Mouse (Mus musculus): ENCODE measurements around the gene Neurog3. TPM values are rescaled to one million over a fixed set of nuclear protein-coding genes. Genes with fewer than 3 reads are reported as not detected.

Gene Neurog3
- not detected for total RNA-seq (2021)
- long read RNA-seq, experiment 1, result 0 reads
- long read RNA-seq, experiment 2, result 0 reads

DNA sequence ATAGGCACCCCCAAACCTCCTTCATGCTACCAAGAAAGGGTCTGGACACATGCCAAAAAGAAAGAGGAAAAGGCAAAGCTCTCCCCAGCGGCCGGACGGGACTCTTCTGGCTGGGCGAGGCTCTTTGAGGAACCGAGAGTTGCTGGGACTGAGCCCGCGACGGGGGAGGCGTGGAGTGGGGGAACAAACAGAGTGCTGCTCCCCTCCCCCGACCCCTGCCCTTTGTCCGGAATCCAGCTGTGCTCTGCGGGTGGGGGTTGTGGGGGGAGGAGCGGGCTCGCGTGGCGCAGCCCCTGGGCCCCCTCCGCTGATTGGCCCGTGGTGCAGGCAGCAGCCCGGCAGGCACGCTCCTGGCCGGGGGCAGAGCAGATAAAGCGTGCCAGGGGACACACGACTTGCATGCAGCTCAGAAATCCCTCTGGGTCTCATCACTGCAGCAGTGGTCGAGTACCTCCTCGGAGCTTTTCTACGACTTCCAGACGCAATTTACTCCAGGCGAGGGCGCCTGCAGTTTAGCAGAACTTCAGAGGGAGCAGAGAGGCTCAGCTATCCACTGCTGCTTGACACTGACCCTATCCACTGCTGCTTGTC, at the start of gene Neurog3:
Neurog3 (plus strand) TSS at position 400 of the 591 bp plus-strand sequence.
- no peak for DNase-seq (ENCODE audit: low spot score in 2 of 2)

DNA sequence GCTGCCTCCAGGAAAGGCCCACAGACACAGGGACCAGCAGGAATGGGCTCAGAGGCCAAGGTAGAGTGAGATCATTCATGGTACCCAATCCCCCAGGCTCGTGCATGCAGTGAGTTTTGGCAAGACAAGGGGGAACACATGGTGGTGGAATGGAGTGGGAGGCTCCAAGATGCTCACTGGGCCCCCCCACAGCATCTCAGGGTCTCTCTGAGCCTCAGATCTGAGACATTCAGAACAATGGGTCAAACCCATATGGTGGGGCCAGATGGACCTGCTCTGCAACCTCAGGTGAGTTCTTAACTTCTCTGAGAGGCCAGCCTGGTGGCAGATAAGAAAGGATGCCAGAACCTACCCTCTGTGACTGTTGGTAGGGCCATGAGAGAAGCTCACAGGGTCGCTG, 46.8 kb upstream of the Neurog3 start:
- DNase-seq (ENCODE audit: low spot score in 2 of 2), result peak in 1 of 2 experiments; percentile 58

DNA sequence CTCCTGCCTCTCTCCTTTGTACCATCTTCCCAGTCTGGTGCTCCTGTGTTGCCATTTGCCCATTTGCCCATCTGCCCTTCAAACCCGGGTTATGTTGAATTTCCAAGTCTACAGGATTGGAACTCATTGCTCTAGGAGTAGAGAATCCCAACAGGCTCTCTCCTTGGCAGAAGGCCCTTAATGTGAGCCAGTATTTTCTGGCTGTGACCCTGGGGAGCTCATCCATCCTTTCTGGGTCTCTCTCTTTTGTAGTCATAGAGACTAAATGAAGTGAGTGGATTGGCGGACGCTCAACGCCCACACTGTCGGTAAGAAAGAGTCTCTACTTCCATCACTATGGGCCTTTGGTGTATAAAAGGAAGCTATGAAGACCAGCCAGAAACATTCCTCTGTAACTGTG, 46.1 kb upstream of the Neurog3 start:
- DNase-seq (ENCODE audit: low spot score in 2 of 2), result peak in 1 of 2 experiments; percentile 62

DNA sequence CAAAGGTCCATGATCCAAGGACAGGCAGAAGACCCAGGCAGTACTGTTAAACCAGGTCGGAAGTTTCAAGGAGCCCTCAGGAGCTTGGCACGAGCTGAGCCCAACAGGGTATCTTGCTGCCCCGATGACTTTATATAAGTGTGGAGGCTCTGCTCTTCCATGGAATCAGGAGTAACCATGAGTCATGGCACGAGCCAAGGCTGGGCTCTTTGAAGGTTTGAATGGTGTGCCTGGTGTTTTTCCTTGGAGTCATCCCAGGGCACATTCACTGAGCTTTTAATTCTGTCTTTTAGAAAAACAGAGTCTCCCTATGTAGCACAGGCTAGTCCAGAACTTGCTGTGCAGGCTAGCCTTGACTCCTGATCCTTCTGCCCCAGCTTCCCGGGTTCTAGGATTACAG, 44.5 kb upstream of the Neurog3 start:
- DNase-seq (ENCODE audit: low spot score in 2 of 2), result no peak

DNA sequence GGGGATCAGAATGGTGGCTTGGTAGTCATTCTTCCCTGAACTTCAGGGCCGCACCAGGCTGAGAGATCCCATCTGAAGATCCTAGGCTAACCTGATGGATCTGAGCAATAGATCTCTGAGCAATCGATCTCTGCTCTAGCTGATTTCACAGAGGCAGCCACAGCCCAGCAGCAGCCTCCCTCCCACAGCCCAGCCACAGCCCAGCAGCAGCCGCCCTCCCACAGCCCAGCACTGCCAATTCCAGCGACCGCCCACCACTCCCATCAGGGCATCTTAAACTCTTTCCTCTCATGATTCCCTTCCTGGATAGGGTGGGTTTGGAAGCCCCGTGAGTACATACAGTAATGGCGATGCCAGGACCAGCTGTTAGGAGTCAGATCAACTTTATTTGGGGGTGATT, 43.8 kb upstream of the Neurog3 start:
- no peak for DNase-seq (ENCODE audit: low spot score in 2 of 2)

DNA sequence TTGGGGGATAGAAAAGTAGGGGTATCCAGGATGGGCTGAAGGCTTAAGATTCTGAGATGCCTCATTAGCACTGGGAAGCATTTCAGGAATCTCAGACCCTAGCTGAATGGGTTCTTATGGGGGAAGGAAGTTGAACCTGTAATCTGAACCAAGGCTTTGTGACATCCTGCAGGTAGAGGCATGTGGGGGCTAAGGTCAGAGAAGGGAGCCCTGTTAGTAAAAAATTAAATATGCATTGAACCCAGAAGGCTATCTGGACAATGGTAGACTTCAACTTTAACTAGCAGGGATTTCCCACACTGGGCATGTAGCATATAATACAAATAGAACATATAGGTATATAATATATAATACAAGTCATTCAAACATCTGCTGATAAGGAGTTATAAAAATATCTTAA, 43.4 kb upstream of the Neurog3 start:
- DNase-seq (ENCODE audit: low spot score in 2 of 2), result no peak

DNA sequence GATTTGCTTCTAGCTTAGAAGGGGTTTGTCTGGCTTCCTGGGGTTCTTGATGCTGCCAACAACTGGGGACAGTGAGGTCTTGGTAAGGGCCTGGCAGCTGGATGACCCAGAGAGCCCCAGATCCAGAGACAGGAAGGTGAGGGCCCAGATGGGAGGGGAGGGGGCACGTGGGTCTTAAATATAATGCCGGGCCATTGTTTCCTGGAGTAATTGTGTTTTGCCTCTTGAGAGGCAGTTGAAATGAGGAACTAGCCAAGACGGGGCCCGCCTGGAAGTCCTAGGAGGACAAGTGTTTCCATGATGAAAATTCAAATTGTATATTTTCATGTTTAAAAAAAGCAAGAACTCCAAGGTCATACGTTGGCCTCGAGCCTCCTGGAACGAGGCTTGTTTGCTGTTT, 39.0 kb upstream of the Neurog3 start:
- no peak for DNase-seq (ENCODE audit: low spot score in 2 of 2)

DNA sequence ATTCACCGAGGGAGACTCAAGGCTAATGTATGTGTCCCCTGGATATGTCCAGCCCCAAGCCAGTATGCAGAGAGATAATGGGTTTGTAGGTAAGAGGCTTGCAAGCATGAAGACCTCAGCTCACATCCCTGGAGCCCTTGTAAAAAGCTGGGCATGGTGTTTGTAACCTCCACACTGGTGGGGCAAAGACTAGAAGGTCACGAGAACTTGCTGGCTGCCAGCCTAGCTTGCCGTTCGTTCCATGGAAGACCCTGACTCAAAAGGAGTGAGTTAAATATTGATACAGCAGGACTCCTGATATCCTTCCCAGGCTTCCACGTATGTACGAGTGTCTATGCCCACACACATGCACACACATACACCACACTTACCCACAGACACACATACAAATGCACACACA, 38.5 kb upstream of the Neurog3 start:
- DNase-seq (ENCODE audit: low spot score in 2 of 2), result no peak

DNA sequence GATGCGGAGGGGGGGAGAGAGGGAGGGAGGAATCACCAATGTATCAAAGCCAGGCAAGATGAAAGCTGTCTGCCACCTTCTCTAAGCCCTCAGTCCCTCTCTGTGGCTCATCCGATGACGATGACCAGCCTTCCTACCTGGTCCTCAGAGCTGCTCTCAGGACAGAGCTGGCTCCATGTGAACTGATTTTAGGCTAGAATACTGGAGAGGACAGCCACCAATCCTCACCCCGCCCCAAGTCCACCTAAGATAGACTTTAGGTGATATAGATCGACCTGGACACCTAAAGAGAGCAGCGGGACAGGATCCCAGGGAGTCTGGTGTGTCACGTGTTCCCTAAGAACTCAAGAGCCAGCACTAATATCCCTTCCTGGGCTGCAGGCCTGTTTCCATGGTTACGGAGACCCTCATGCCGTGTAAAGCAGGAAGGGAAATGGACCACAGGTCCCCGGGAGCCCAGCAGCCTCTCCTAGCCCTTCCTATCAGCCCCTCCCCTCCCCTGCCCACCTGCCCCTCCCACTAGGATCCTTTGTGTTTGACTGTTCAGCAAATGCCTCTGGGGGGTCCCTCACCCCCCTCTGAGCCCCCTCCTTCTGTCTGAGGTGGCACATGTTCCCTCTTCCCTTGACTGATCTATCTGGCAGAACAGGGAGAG, 33.0 kb upstream of the Neurog3 start:
- no peak for DNase-seq (ENCODE audit: low spot score in 2 of 2)

DNA sequence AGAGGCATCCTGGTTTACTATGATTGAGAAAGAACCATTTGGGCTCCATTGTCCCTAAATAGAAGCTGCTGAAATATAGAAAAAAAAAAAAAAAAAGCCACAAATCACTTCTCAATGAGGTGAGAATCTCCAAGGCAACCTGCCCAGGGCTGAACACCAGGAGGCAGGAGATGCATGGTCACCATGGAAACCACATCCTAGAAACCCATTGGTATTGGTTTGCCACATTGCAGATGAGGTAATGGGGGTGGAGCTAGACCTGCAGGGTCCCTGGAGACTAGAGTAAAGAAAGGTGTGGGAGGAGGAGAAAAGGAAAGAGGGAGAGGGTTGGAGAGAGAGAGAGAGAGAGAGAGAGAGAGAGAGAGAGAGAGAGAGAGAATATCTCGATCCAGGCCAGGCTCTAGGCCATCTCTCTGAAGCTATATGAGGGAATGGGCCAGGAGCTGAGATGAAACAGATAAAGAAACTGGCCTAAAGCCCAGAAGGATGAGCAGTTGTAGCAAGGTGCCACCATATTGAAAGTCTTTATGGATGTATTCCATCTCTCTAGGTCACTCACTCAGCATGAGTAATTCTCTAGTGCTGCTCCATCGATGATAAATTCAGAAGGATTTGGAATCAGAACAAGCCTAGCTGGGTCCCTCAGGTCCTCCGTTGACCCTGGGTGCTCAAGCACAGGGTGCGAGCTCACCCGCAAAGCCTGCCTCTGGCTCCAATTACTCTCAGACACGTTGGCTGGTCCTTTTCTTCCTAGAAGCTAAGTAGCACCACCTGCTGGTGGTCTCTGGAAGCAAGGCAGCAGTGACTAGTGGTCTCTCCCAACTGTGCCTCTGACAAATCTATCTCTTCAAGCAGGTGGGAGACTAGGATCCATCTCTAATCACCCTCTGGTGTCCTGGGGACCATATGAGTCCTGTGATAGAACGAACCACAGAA, 31.1 kb upstream of the Neurog3 start:
- peak; percentile 86 to 88 for DNase-seq (ENCODE audit: low spot score in 2 of 2)

DNA sequence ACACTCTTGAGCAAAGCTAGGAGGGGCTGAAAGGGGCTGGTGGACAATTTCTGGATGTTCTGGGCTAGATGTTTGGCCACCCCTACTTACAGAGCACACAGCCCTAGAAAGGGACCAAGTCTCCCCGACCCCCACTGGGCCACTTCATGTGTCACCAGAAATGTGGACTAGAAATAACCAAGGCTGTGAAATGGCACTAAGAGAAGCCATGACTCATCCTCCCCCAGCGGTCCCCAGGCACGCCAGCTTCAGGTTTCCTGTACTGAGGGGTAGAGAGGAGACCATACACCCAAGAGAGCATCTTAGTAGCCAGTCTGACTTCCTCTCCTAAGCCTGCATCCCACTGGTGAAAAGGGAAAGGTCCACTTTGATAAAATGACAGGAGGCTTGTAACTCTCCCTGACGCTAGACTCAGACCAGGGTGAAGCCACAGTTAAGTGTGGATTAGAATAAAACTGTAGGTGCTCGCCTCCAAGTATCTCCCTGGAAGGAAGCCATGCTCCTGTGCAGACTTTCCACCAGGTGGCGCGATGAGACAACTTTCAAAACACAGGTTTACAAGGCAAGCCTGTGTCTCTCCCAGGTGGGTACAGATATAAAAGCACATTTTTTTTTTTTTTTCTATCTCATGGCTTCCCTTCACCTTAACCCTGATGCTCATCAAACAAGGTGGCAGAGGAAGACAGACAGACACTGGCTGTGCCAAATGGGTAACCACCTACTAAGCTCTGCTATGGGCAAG, 27.9 kb upstream of the Neurog3 start:
- peak; percentile 66 to 76 for DNase-seq (ENCODE audit: low spot score in 2 of 2)

DNA sequence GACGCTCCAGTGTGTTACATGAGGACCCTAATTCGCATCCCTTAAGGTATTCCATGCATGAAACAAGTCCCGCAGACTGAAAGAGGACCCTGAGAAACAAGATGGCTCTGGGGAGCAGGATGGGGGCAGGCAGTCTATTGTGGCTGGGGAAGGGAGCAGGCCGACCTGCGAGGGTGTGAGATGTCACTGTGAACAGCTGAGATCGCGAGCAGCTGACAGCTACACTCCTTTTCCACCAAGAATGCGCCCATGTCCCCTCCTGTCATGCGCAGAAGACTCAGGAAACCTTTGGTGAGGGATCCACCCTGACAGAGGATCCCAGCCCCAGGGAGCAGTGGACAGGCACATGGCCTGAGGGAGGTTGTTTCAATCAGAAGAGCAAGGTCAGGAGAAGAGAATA, 25.8 kb upstream of the Neurog3 start:
- no peak for DNase-seq (ENCODE audit: low spot score in 2 of 2)

DNA sequence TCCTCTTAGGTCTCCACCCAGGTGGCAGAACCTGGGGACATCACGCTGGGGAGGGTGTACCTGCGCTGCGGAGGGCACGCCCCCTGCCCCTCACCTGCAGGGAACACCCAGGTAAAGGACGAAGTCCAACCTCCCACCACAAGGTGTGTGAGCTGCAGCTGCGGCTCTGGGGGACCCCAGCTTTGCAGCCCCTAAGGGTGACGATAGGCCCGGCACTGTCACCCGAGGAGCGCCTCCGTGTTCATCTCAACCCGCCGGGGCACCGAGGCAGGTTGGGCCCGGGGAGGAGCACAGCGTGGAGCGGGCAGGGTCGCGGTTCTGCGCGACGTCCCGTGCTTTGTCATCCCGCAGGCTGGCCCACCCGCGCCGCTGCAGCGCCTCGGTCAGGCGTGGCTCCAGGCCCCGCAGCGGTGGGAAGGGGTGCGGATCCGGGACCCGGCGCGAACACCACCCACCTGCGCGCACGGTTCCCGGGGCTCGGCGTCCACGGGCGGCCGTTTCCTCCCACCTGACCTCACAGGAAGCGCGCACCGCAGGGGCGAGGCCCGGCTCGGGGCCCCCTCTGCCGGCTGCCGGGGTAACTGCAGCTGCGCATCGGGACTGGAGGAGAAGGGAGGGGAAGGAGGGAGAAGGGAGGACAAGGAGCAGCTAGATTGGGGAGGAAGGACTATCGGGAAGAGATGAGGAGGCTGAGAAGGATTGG, 22.2 kb upstream of the Neurog3 start:
- peak; percentile 85 to 87 for DNase-seq (ENCODE audit: low spot score in 2 of 2)

DNA sequence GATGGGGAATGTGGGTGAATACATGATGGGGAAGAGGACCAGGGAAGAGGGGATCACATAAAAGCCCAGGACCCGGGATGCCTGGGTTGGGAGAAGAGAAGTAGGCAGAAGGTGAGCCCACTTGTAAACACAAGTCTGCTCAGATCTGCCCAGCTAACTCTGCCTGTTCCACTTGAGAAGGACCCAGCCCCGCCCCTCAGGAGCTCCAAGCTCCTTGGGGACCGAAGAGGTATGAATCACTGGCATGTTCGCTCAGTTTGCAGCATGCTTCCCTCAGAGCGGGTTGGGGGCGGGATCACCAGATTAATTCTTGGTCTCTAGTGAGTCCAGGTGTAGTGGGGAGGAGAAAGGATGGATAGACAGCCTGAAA, 21.7 kb upstream of the Neurog3 start:
- DNase-seq (ENCODE audit: low spot score in 2 of 2), result no peak

DNA sequence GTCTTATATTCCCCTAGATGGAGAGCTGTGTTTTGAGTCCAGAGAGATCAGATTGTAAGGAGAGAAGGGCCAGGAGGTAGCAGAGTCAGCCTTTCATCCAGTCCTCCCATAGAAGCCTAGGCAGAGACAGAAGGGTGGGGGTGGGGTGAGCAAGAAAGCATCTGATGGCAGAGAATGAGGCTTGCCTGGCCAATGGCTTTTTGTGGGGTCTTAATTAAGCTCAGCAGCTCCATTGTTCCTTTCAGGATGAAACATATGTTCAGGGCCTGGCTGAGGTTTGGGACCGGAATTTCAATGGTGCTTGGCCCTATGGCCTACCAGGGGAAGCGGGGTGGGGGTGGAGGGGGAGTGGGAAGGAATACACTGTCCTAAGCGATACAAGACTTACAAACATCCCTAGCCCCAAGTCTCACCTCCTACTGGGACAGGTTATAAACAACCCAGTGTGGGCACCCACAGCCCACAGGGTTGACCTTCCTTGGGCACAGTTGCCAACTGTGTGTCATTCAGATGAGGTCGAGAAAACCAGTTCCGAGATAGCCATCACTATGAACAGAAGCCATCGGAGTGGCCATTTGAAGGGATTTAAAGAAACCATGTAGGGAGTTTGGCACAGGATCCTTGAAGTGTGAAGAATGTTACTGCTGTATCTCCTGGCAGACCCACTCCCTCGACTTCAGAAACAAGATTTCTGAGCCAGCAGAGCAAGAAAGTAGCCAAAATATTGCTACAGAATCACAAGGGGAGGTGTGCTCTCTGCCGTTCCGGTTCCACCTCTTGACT, 18.8 kb upstream of the Neurog3 start:
- no peak for DNase-seq (ENCODE audit: low spot score in 2 of 2)

DNA sequence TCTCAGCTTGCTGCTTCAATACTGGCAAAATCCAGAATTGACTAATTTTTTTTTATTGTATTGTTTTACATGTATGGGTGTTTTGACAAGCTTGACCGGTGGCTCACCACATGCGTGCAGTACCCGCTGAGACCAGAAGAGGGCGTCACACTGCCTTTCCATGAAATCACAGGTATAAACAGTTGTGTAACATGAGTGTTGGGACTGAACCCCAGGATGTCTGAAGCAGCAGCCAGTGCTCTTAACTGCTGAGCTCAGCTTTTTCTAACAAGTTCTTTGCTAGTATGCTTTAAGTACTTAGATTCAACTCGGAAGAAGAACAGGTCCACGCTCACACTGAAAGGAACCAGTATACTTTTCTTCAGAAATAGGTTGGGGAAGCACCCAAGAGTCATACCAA, 5.8 kb upstream of the Neurog3 start:
- DNase-seq (ENCODE audit: low spot score in 2 of 2), result no peak

DNA sequence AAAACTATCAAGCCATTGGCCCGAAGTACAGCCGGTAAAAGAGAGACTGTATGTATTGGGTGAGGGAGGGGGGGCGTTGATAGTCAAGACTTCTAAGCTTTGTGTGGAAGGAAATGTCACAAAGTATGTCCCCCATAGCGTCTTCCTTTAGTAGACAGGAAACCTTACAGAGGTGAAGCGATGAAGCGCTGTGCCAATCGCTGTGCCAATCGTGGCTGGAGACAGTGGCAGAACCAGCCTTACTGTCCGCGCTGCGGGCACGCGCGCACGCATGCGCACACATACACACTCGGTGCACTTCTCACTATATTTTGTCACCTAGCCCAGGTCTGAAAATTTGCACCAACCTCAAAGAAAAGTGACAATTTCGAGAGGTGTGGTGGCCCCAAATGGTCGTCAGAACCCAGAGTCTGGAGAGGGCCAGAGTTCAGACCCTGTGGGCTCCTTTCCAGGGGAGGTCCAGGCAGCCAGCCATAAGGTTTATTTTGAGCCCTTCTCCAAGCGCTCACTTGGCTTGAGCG, 5.1 kb upstream of the Neurog3 start:
- DNase-seq (ENCODE audit: low spot score in 2 of 2), result no peak

DNA sequence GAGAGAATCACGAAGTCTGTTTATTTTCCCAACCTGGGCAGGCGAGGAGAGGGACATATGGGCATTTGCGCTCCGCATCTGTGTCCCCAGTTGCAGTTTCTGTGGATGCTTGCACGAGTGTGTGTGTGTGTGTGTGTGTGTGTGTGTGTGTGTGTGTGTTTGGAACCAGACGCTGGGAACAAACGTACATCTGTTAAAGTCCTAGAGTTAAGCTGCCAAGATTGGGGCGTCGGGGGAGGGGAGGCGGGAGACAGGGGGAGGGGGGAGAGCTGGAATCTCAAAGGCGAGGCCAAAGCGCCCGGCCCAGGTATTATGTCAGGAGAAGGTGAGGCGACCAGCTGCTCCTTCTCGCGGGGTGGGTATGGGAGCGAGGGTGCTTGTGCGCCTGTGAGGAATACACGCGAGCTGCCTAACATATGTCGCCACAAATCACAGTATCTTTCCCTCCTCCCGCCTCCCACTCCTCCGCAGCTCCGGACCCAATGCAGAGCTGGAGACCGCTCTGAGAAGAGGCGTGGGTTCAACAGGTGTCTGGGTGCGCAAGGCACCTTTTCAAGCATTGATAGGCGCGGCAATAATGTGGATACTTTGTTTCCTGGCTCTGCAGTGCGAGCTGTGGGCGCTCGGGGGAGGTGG, 4.5 kb upstream of the Neurog3 start:
- DNase-seq (ENCODE audit: low spot score in 2 of 2), result peak; percentile 55 to 66

Data from layer of hippocampus, postnatal 14 days (tissue).